Mouse (Mus musculus) CH12.LX (cell line): ENCODE measurements around the gene P2ry6. TPM values are rescaled to one million over a fixed set of nuclear protein-coding genes. Genes with fewer than 3 reads are reported as not detected.

Experiments used
- DNase-seq: peaks from one replicate; pipeline ENCODE4 v3.0.0-alpha.2; 2013; ENCODE audit errors: extremely low read depth
- H3K27ac ChIP-seq: 2 replicates; pipeline ENCODE4 v1.5.1; 2012; ENCODE audit warnings: low read depth, mild to moderate bottlenecking, control low read depth, moderate library complexity; ENCODE audit not compliant: insufficient read depth
- H3K27me3 ChIP-seq: replicated peaks from 2 replicates; pipeline ENCODE3; 2012; ENCODE audit warnings: inconsistent platforms
- H3K36me3 ChIP-seq, 2 experiments: replicated peaks in 1 of 2; 2 replicates each; pipeline versions ENCODE3 to v1.6.1; 2012; ENCODE audit warnings: inconsistent platforms in 1 of 2, low read length in 1 of 2, mild to moderate bottlenecking in 1 of 2, mixed read lengths in 1 of 2, moderate library complexity in 1 of 2; ENCODE audit not compliant: control insufficient read depth in 1 of 2, insufficient read depth in 1 of 2
- H3K4me1 ChIP-seq, 2 experiments: 2 replicates each; pipeline ENCODE4 v1.6.1; 2012; ENCODE audit warnings: inconsistent platforms in 1 of 2, moderate library complexity in 1 of 2; ENCODE audit not compliant: insufficient read depth in 2 of 2, control insufficient read depth in 1 of 2
- H3K4me2 ChIP-seq: 2 replicates; pipeline ENCODE4 v1.6.1; 2012; ENCODE audit warnings: low read depth, mild to moderate bottlenecking, control low read depth; ENCODE audit not compliant: poor library complexity, insufficient read depth, severe bottlenecking
- H3K4me3 ChIP-seq, 3 experiments: fragments of 150-350 bp in 1 of 3; sonication (generic) in 1 of 3; replicated peaks in 1 of 3; 2 replicates each; pipeline versions ENCODE3 to v1.5.1; 2011 to 2012; ENCODE audit warnings: low read depth in 2 of 3, low read length in 2 of 3, mild to moderate bottlenecking in 2 of 3, moderate library complexity in 2 of 3, control low read depth in 1 of 3, improper control_type of control experiment in 1 of 3, inconsistent platforms in 1 of 3, mixed read lengths in 1 of 3; ENCODE audit not compliant: poor library complexity in 1 of 3
- H3K79me2 ChIP-seq: replicated peaks from 2 replicates; pipeline ENCODE4 v1.6.1; 2012; ENCODE audit warnings: mild to moderate bottlenecking, moderate library complexity; ENCODE audit not compliant: control insufficient read depth, poor library complexity, insufficient read depth, severe bottlenecking; ENCODE audit errors: extremely low read depth
- H3K9ac ChIP-seq: 2 replicates; pipeline ENCODE4 v1.6.1; 2012; ENCODE audit warnings: low read depth, mild to moderate bottlenecking, control low read depth, moderate library complexity; ENCODE audit not compliant: insufficient read depth
- H3K9me3 ChIP-seq: replicated peaks from 2 replicates; pipeline ENCODE3; 2012; ENCODE audit warnings: low read length, inconsistent platforms, mixed read lengths
- BHLHE40 ChIP-seq: IDR thresholded peaks from 2 replicates; pipeline ENCODE4 v1.6.1; 2011; ENCODE audit warnings: mild to moderate bottlenecking, low read depth, low read length, improper control_type of control experiment
- CHD1 ChIP-seq: IDR thresholded peaks from 2 replicates; pipeline ENCODE4 v1.6.1; 2012; ENCODE audit warnings: low read depth, low read length, improper control_type of control experiment, inconsistent platforms
- CHD2 ChIP-seq: IDR thresholded peaks from 2 replicates; pipeline ENCODE4 v1.6.1; 2011; ENCODE audit warnings: low read length, improper control_type of control experiment
- CTCF ChIP-seq, 2 experiments: IDR thresholded peaks in 1 of 2; conservative IDR thresholded peaks in 1 of 2; 2 replicates each; pipeline ENCODE4 v1.5.1; 2011 to 2012; ENCODE audit warnings: low read depth in 2 of 2, low read length in 2 of 2, improper control_type of control experiment in 1 of 2, inconsistent platforms in 1 of 2, mild to moderate bottlenecking in 1 of 2, moderate library complexity in 1 of 2
- E2F4 ChIP-seq: IDR thresholded peaks from 2 replicates; pipeline ENCODE4 v1.6.1; 2011; ENCODE audit warnings: low read depth, low read length, improper control_type of control experiment; ENCODE audit not compliant: insufficient replicate concordance
- ELF1 ChIP-seq: IDR thresholded peaks from 2 replicates; pipeline ENCODE4 v1.6.1; 2014; ENCODE audit warnings: low read depth, mild to moderate bottlenecking, inconsistent platforms, low read length, improper control_type of control experiment
- ETS1 ChIP-seq: conservative IDR thresholded peaks from 2 replicates; pipeline ENCODE4 v1.6.1; 2012; ENCODE audit warnings: low read depth, mild to moderate bottlenecking, inconsistent platforms, low read length, improper control_type of control experiment, moderate library complexity
- HCFC1 ChIP-seq: IDR thresholded peaks from 2 replicates; pipeline ENCODE4 v1.6.1; 2012; ENCODE audit warnings: low read depth, mild to moderate bottlenecking, inconsistent platforms, low read length, improper control_type of control experiment
- IRF4 ChIP-seq: IDR thresholded peaks from 2 replicates; pipeline ENCODE4 v1.6.1; 2014; ENCODE audit warnings: low read depth, mild to moderate bottlenecking, inconsistent platforms, low read length, improper control_type of control experiment
- JUN ChIP-seq: IDR thresholded peaks from 2 replicates; pipeline ENCODE4 v1.6.1; 2011; ENCODE audit warnings: low read depth, mild to moderate bottlenecking, low read length, improper control_type of control experiment, moderate library complexity; ENCODE audit not compliant: insufficient read depth
- KAT2A ChIP-seq: IDR thresholded peaks from 2 replicates; pipeline ENCODE4 v1.6.1; 2012; ENCODE audit warnings: low read length, improper control_type of control experiment, inconsistent platforms; ENCODE audit not compliant: insufficient replicate concordance
- MAFK ChIP-seq: IDR thresholded peaks from 2 replicates; pipeline ENCODE4 v1.6.1; 2011; ENCODE audit warnings: low read length, improper control_type of control experiment; ENCODE audit not compliant: insufficient replicate concordance
- MAX ChIP-seq: IDR thresholded peaks from 2 replicates; pipeline ENCODE4 v1.6.1; 2011; ENCODE audit warnings: low read length, improper control_type of control experiment
- NELFE ChIP-seq: IDR thresholded peaks from 2 replicates; pipeline ENCODE4 v1.6.1; 2011; ENCODE audit warnings: low read depth, low read length, improper control_type of control experiment
- NRF1 ChIP-seq: IDR thresholded peaks from 2 replicates; pipeline ENCODE4 v1.6.1; 2014; ENCODE audit warnings: low read depth, mild to moderate bottlenecking, inconsistent platforms, low read length, improper control_type of control experiment, moderate library complexity
- PAX5 ChIP-seq: IDR thresholded peaks from 2 replicates; pipeline ENCODE4 v1.6.1; 2012; ENCODE audit warnings: low read length, inconsistent platforms, mixed read lengths
- POLR2A ChIP-seq: IDR thresholded peaks from 2 replicates; pipeline ENCODE4 v1.6.1; 2011; ENCODE audit warnings: low read depth, mild to moderate bottlenecking, improper control_type of control experiment, low read length
- POLR2AphosphoS2 ChIP-seq: IDR thresholded peaks from 2 replicates; pipeline ENCODE4 v1.6.1; 2011; ENCODE audit warnings: low read depth, low read length, improper control_type of control experiment
- RCOR1 ChIP-seq: conservative IDR thresholded peaks from 2 replicates; pipeline ENCODE4 v1.6.1; 2012; ENCODE audit warnings: low read depth, mild to moderate bottlenecking, inconsistent platforms, low read length, improper control_type of control experiment
- SIN3A ChIP-seq: IDR thresholded peaks from 2 replicates; pipeline ENCODE4 v1.6.1; 2012; ENCODE audit warnings: low read length, improper control_type of control experiment, inconsistent platforms
- SMC3 ChIP-seq: IDR thresholded peaks from 2 replicates; pipeline ENCODE4 v1.6.1; 2011; ENCODE audit warnings: low read depth, low read length, improper control_type of control experiment
- TCF12 ChIP-seq: IDR thresholded peaks from 2 replicates; pipeline ENCODE4 v1.6.1; 2014; ENCODE audit warnings: low read depth, mild to moderate bottlenecking, inconsistent platforms, low read length, improper control_type of control experiment
- USF2 ChIP-seq: conservative IDR thresholded peaks from 2 replicates; pipeline ENCODE4 v1.6.1; 2011; ENCODE audit warnings: low read depth, low read length, improper control_type of control experiment
- ZC3H11A ChIP-seq: IDR thresholded peaks from 2 replicates; pipeline ENCODE4 v1.6.1; 2012; ENCODE audit warnings: low read depth, mild to moderate bottlenecking, inconsistent platforms, low read length, improper control_type of control experiment
- ZMIZ1 ChIP-seq: IDR thresholded peaks from 2 replicates; pipeline ENCODE4 v1.6.1; 2012; ENCODE audit warnings: low read depth, mild to moderate bottlenecking, inconsistent platforms, low read length, improper control_type of control experiment
- dilution Hi-C: fragments of 300-500 bp; cut with MboI; formaldehyde crosslinking; loops from 2 replicates; pipeline ENCODE4 v1.14.3; 2020; ENCODE audit warnings: low sequenced_read_pairs; ENCODE audit not compliant: extremely low pct_unique_long_range_greater_than_20kb, extremely low pct_ligation_motif_present
- in situ Hi-C: fragments of 300-500 bp; cut with MboI; formaldehyde crosslinking; loops from 3 replicates; pipeline ENCODE4 v1.14.3; 2019; ENCODE audit warnings: low sequenced_read_pairs, low pct_ligation_motif_present, low pct_unique_long_range_greater_than_20kb, mixed read lengths
- polyA plus RNA-seq: library from polyadenylated mRNA; unstranded; fragments of >175 nt; gene quantifications from 2 replicates; pipeline ENCODE4 v1.2.1, GENCODE M21; 2012; ENCODE audit warnings: low read depth; ENCODE audit not compliant: insufficient read length
- total RNA-seq, 2 experiments: library from RNA; depleted of rRNA; stranded (reverse); fragments of 300-350 nt in 1 of 2; fragments of >200 nt in 1 of 2; gene quantifications; 2 replicates each; pipeline ENCODE4 v1.2.3; 2012 to 2014

The P2ry6 gene
- total and polyA plus RNA-seq, 3 experiments: 0.17 to 1.5 TPM; not detected in 1

DNA sequence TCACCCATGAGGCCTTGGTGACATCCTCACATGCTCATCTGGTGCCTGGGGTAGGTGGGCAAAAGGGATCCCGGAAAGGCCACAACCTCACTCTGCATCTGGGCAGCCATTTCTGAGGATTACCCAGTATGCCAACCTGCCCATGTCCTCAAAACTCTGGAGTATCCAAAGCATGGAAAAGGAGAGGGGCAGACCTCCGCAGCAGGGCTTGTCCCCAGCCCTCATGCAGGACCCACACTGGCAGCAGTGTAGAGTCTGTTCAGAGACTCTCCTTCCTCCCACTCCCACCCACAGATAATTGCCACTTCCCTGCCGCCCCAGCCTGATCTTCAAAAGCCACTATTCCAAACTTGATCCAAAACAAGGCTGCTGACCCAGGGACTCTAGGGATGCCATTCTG is 36.3 kb upstream of the P2ry6 start:
- H3K4me1 ChIP-seq: peaks cover 12 to 24% of the 10 kb centered on the region in 2 experiments
- H3K27me3 ChIP-seq: peaks cover 42% of the 10 kb centered on the region
- TF ChIP-seq HCFC1 (no peak), CHD2 (no peak)
- TF ChIP-seq, all 38 proteins: peak for 0
- H3K36me3 ChIP-seq: no peaks in the 10 kb centered on the region
- dilution Hi-C loops (no loop called here), in situ Hi-C loops (loop anchor here (5.0 kb wide), 1 partner anchor 37 kb away; no protein-coding TSS in a partner anchor)
- no peak for DNase-seq
- no peaks in the 10 kb centered on the region for H3K79me2 ChIP-seq
- H3K27ac ChIP-seq: no peak overlapping the region
- H3K4me3 ChIP-seq: no peak overlapping the region
- no peaks in the 10 kb centered on the region for H3K9me3 ChIP-seq
- no peak overlapping the region for H3K4me2 ChIP-seq
- no peak overlapping the region for H3K9ac ChIP-seq

DNA sequence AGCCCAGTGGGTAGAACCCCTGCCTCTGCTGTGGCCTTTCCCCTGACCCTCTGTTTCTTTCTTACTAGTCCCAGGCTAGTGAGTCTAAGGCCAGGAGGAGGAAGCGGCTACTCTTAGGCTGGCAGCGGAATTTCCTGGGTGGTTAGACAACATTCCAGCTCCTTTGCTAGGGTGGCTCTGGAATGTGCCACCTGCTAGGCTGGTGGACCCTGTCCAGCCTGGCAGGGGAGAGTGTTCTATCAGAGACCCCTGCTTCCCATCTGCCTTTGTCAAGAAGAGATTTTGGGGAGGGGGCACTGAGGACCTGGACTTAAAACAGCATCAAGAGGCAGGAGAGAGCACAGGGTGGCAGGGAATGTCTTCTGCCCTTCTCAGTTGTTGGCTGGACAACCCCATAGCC is 31.8 kb upstream of the P2ry6 start:
- H3K9me3 ChIP-seq: no peaks in the 10 kb centered on the region
- peaks cover 16% of the 10 kb centered on the region for H3K27me3 ChIP-seq
- no peaks in the 10 kb centered on the region for H3K79me2 ChIP-seq
- no peak overlapping the region for H3K27ac ChIP-seq
- no peak for TF ChIP-seq USF2
- no peak for TF ChIP-seq ETS1
- TF ChIP-seq KAT2A: no peak
- TF ChIP-seq CTCF (conservative IDR thresholded peaks at IDR 0.05 in 1 of 2, IDR thresholded peaks at IDR 0.05 in 1 of 2; ENCODE audit: low read depth in 2 of 2, low read length in 2 of 2): no peak
- TF ChIP-seq PAX5: no peak
- no peak for TF ChIP-seq JUN
- TF ChIP-seq SMC3: no peak
- no peak for TF ChIP-seq ELF1
- no peak for DNase-seq
- in situ Hi-C loops (no loop called here), dilution Hi-C loops (no loop called here)
- H3K4me3 ChIP-seq: no peak overlapping the region
- no peak overlapping the region for H3K4me2 ChIP-seq
- H3K9ac ChIP-seq: no peak overlapping the region
- H3K36me3 ChIP-seq: no peaks in the 10 kb centered on the region
- H3K4me1 ChIP-seq: peaks cover 8 to 19% of the 10 kb centered on the region in 2 experiments; a peak in 3 of 4 replicates

DNA sequence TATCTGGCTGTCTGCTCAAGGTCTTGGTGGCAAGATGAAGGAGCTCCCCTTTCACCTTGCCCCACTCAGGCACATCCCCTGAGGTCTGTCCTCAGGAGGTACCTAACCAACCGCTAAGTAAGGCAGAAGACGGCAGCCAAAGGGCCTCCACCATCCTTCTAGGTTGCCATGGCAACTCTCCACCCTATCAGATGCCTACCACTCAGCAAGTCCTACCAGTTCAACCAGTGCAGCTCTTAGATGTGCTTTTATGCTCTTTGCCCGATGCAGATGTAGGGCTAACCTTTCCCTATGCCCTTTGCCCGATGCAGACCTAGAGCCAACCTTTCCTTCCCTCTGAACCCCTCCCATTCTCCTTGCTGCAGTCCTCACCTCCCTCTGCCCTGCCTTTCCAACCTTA is 30.7 kb upstream of the P2ry6 start:
- Histone ChIP-seq H3K79me2 (no peaks in the 10 kb centered on the region), H3K36me3 (no peaks in the 10 kb centered on the region), H3K4me3 (no peak overlapping the region), H3K9ac (no peak overlapping the region), H3K9me3 (no peaks in the 10 kb centered on the region), H3K27me3 (peaks cover 7% of the 10 kb centered on the region), H3K4me2 (no peak overlapping the region), H3K27ac (no peak overlapping the region), H3K4me1 (peaks cover 8 to 19% of the 10 kb centered on the region in 2 experiments; a peak in 3 of 4 replicates)
- in situ Hi-C loops (no loop called here), dilution Hi-C loops (no loop called here)
- TF ChIP-seq ZC3H11A (no peak), MAX (no peak), NELFE (no peak), CHD1 (no peak), POLR2A (no peak), MAFK (no peak), SMC3 (no peak), CTCF (conservative IDR thresholded peaks at IDR 0.05 in 1 of 2, IDR thresholded peaks at IDR 0.05 in 1 of 2; ENCODE audit: low read depth in 2 of 2, low read length in 2 of 2) (no peak), SIN3A (no peak), TCF12 (no peak), JUN (no peak), E2F4 (no peak), IRF4 (no peak), CHD2 (no peak), RCOR1 (no peak), ELF1 (no peak), POLR2AphosphoS2 (no peak), ZMIZ1 (no peak), BHLHE40 (no peak), NRF1 (no peak)
- DNase-seq: no peak
